Mouse (Mus musculus): Measurements from ENCODE around the gene Galnt17.

DNA sequence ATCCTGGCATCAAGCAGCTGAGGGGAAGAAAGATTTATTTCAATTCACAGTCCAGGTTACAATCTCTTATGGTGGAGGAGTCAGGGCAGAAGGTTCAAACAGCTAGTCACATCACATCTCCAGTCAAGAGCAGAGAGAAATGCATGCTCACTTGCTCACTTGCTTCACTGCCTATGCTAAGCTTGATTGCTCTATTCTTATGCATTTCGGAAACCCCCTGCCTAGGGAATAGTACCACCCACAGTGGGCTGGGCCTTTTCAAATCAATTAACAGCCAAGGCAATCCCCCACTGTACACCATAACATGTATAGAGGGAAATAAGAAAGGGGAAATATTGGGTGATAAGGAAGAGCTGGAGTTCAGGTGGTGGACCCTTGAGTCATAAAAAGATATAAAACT, 212.7 kb downstream of the Galnt17 start:
- TF ChIP-seq EP300 (IDR thresholded peaks at IDR 0.05; ENCODE audit: insufficient read depth, low read depth, low read length) (no peak), POLR2A (IDR thresholded peaks at IDR 0.05; ENCODE audit: insufficient read depth, low read length) (no peak)
